Mouse (Mus musculus) embryonic facial prominence, embryonic 14.5 days (tissue): ENCODE measurements around the gene Ubxn4. TPM values are rescaled to one million over a fixed set of nuclear protein-coding genes. Genes with fewer than 3 reads are reported as not detected.
A peak's percentile ranks its signal among the peaks of the same experiment; 100 is the strongest.

Experiments used
- ATAC-seq: fragments of 200-750 bp; cut with Nextera tagmentation; 2 replicates; pipeline ENCODE4 v1.8.0; 2017; ENCODE audit warnings: low read depth, moderate number of reproducible peaks, moderate TSS enrichment
- DNase-seq: peaks from one replicate; pipeline ENCODE4 v3.0.0-alpha.2; 2015; ENCODE audit warnings: low spot score
- H3K27ac ChIP-seq: fragments of 300-500 bp; sonication (generic); replicated peaks from 2 replicates; pipeline ENCODE4 v1.5.1; 2014; ENCODE audit warnings: low read depth, mild to moderate bottlenecking, low read length, moderate library complexity
- H3K27me3 ChIP-seq: fragments of 300-500 bp; sonication (generic); replicated peaks from 2 replicates; pipeline ENCODE4 v1.6.1; 2014; ENCODE audit warnings: low read length; ENCODE audit not compliant: control insufficient read depth, insufficient read depth
- H3K36me3 ChIP-seq: fragments of 300-500 bp; sonication (generic); 2 replicates; pipeline ENCODE4 v1.6.1; 2014; ENCODE audit warnings: low read length, mixed read lengths; ENCODE audit not compliant: control insufficient read depth, insufficient read depth
- H3K4me1 ChIP-seq: fragments of 300-500 bp; sonication (generic); 2 replicates; pipeline ENCODE4 v1.6.1; 2014; ENCODE audit warnings: antibody characterized with exemption, low read length; ENCODE audit not compliant: control insufficient read depth, insufficient read depth
- H3K4me2 ChIP-seq: fragments of 300-500 bp; sonication (generic); 2 replicates; pipeline ENCODE4 v1.6.1; 2014; ENCODE audit warnings: low read depth, mild to moderate bottlenecking, low read length, moderate library complexity, mixed read lengths
- H3K4me3 ChIP-seq: fragments of 300-500 bp; sonication (generic); 2 replicates; pipeline ENCODE4 v1.5.1; 2014; ENCODE audit warnings: low read depth, mild to moderate bottlenecking, low read length
- H3K9ac ChIP-seq: fragments of 300-500 bp; sonication (generic); 2 replicates; pipeline ENCODE4 v1.6.1; 2014; ENCODE audit warnings: low read depth, mild to moderate bottlenecking, low read length, moderate library complexity, mixed read lengths
- H3K9me3 ChIP-seq: fragments of 300-500 bp; sonication (generic); 2 replicates; pipeline ENCODE4 v1.6.1; 2016; ENCODE audit warnings: low read length; ENCODE audit not compliant: control insufficient read depth
- WGBS: fragments of 180-500 bp; shearing (Covaris S2); extraction: QIAGEN DNeasy Blood & Tissue Kit; methylation state at CpG from one replicate; pipeline ENCODE4 v1.1.7; 2014; 5-methylcytosine and 5-hydroxymethylcytosine counted together
- polyA plus RNA-seq: library from polyadenylated mRNA; unstranded; fragments of >200 nt; fragmentation: Nextera tagmentation; extraction: Ambion mirVana; gene quantifications from 2 replicates; pipeline ENCODE4 v1.2.1, GENCODE M21; 2014

Ubxn4 gene
- 66.8 and 67.8 TPM in 2 replicates for polyA plus RNA-seq

DNA sequence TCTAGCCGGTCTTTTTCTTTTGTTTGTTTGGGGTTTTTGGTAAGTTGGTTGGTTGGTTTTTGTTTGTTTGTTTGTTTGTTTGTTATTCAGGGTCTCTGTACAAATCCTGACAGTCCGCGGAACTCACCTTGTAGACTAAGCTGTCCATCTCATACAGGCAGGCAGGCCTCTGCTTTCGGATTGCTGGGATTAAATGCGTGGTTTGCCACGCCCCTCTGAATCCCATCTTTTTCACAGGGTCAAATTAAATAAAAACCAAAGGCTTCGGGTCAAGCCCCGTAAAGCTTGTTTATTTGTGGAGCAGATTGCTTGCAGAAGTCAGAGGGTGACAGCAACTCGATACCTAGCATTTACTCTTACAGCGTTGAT lies at the start of gene Ubxn4:
Ubxn4 (plus strand) TSS at position 338 of the 369 bp plus-strand sequence.
- H3K27me3 ChIP-seq: no peaks in the 10 kb centered on the region
- H3K9me3 ChIP-seq: no peaks in the 10 kb centered on the region
- H3K27ac ChIP-seq: peak within 1 kb of the TSS; percentile 82
- peak within 1 kb of the TSS; percentile 95 for H3K4me2 ChIP-seq
- peak within 1 kb of the TSS; percentile 77 for H3K4me3 ChIP-seq
- H3K9ac ChIP-seq: peak within 1 kb of the TSS; percentile 88
- ATAC-seq (peak; percentile 34), DNase-seq (no peak)
- 0 out of 2 replicates have a peak, but pooled peaks cover 6% of the 10 kb centered on the region for H3K36me3 ChIP-seq
- H3K4me1 ChIP-seq: peaks cover 4% of the 10 kb centered on the region
- 8% methylated on average over 10 of the region's 10 CpGs for WGBS

GRCm38 (mm10) chr1:128194011-128194410 lies 49.8 kb upstream of the Ubxn4 start:
- WGBS: 30% methylated on average over 2 of the region's 2 CpGs
- no peaks in the 10 kb centered on the region for H3K4me1 ChIP-seq
- no peak overlapping the region for H3K4me2 ChIP-seq
- H3K27me3 ChIP-seq: no peaks in the 10 kb centered on the region
- DNase-seq (no peak), ATAC-seq (no peak)
- H3K4me3 ChIP-seq: no peak overlapping the region
- H3K27ac ChIP-seq: no peak overlapping the region
- H3K9ac ChIP-seq: no peak overlapping the region
- H3K36me3 ChIP-seq: peaks cover 53% of the 10 kb centered on the region
- H3K9me3 ChIP-seq: no peaks in the 10 kb centered on the region

DNA sequence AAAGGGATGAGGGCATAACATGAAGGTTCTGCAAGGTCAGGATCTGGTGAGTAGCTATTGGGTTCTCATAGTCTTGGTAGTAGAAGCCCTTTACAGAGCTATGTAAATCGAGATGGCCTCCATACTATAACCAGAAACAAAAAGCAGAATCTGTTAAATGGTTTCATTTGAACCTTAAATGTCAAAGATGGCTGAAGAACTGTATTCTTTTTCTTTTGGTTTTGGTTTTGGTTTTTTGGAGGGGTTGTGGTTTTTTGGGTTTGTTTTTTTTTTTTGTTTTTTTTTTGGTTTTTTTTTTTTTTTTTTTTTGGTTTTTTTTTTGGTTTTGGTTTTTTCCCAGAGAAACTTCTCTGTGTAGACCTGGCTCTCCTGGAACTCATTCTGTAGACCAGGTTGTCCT lies 46.4 kb upstream of the Ubxn4 start:
- no peaks in the 10 kb centered on the region for H3K27me3 ChIP-seq

DNA sequence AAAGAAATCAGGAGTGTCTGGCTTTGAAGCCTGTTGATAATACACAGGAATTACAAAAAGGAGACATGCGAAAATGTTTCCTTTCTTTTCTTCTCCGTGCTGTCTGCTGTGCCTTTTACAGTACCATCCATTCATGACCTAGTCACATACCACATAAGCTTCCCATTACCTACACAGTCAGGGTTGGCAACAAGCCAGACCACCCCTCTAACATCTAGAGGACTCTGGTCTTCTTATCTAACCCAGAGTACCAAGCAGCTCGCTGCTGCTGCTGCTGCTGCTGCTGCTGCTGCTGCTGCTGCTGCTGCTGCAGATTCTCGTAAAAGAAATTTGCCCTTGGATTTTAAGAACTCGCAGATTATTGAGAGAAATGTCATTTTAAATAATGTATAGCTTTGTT lies 30.5 kb upstream of the Ubxn4 start:
- Histone ChIP-seq H3K9ac (no peak overlapping the region), H3K4me3 (no peak overlapping the region), H3K9me3 (no peaks in the 10 kb centered on the region), H3K27me3 (no peaks in the 10 kb centered on the region), H3K36me3 (peaks cover 45% of the 10 kb centered on the region), H3K4me2 (no peak overlapping the region), H3K4me1 (no peaks in the 10 kb centered on the region), H3K27ac (no peak overlapping the region)
- 58% methylated on average over 5 of the region's 5 CpGs for WGBS
- DNase-seq (peak; percentile 31), ATAC-seq (no peak)

More for the DNA sequence above, 46.4 kb upstream of the Ubxn4 start:
- Histone ChIP-seq H3K4me1 (no peaks in the 10 kb centered on the region), H3K4me2 (no peak overlapping the region), H3K27ac (no peak overlapping the region), H3K9me3 (no peaks in the 10 kb centered on the region), H3K9ac (no peak overlapping the region), H3K4me3 (no peak overlapping the region), H3K36me3 (peaks cover 59% of the 10 kb centered on the region)
- 96% methylated on average over 1 of the region's 1 CpGs for whole genome bisulfite sequencing
- ATAC-seq (no peak), DNase-seq (no peak)

GRCm38 (mm10) chr1:128221886-128222285 lies 21.9 kb upstream of the Ubxn4 start:
- no peak overlapping the region for H3K27ac ChIP-seq
- no peaks in the 10 kb centered on the region for H3K9me3 ChIP-seq
- no peak overlapping the region for H3K4me2 ChIP-seq
- no peaks in the 10 kb centered on the region for H3K27me3 ChIP-seq
- H3K4me1 ChIP-seq: no peaks in the 10 kb centered on the region
- ATAC-seq (no peak), DNase-seq (no peak)
- WGBS: 88% methylated on average over 2 of the region's 2 CpGs
- peaks cover 57% of the 10 kb centered on the region for H3K36me3 ChIP-seq
- no peak overlapping the region for H3K4me3 ChIP-seq
- H3K9ac ChIP-seq: no peak overlapping the region

DNA sequence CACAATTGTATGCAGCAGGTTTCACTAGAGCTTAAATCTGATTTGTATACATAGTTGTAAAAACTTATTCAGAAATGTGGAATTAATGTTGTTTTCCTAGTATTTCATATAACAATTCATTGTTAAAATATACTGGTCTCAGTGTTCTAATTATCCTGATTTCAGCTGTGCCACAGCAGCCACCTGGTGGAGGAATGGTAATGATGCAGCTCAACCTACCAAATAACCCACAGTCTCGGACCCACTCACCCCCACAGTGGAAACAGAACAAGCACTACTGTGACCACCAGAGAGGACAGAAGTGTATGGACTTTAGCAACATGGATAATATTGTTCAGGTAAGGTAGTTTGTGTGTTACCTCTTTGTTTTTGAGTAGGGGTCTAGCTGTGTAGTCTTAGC lies 20.5 kb upstream of the Ubxn4 start:
- H3K27ac ChIP-seq: no peak overlapping the region
- DNase-seq (no peak), ATAC-seq (no peak)
- peaks cover 55% of the 10 kb centered on the region for H3K36me3 ChIP-seq
- H3K4me1 ChIP-seq: no peaks in the 10 kb centered on the region
- no peak overlapping the region for H3K4me2 ChIP-seq
- 76% methylated on average over 1 of the region's 1 CpGs for WGBS
- H3K9me3 ChIP-seq: no peaks in the 10 kb centered on the region
- H3K27me3 ChIP-seq: no peaks in the 10 kb centered on the region
- H3K4me3 ChIP-seq: no peak overlapping the region
- H3K9ac ChIP-seq: no peak overlapping the region

DNA sequence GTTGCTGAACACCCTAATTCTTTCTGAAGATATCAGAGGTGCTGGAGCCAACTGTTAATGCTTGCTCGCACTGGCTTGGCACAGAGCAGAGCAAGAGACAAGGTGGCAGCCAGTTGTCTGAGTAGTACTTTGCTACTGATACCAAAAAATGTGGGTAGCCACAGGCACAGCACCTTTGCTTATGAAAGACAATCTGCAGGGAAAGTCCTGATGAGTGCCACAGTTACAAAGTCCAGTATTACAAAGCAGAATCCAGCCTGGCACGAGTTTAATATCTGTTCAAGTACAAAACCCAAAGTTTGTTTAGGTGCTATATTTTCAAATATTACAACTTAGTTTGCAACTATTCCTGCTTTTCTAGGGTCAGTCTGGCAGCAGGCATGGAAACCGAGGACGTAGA lies 8.6 kb upstream of the Ubxn4 start:
- H3K9ac ChIP-seq: no peak overlapping the region
- H3K9me3 ChIP-seq: no peaks in the 10 kb centered on the region
- no peak overlapping the region for H3K4me2 ChIP-seq
- H3K27ac ChIP-seq: no peak overlapping the region
- H3K36me3 ChIP-seq: peaks cover 75% of the 10 kb centered on the region
- 95% methylated on average over 4 of the region's 4 CpGs for WGBS
- no peak for DNase-seq
- ATAC-seq: no peak
- no peaks in the 10 kb centered on the region for H3K4me1 ChIP-seq
- H3K4me3 ChIP-seq: no peak overlapping the region
- no peaks in the 10 kb centered on the region for H3K27me3 ChIP-seq

DNA sequence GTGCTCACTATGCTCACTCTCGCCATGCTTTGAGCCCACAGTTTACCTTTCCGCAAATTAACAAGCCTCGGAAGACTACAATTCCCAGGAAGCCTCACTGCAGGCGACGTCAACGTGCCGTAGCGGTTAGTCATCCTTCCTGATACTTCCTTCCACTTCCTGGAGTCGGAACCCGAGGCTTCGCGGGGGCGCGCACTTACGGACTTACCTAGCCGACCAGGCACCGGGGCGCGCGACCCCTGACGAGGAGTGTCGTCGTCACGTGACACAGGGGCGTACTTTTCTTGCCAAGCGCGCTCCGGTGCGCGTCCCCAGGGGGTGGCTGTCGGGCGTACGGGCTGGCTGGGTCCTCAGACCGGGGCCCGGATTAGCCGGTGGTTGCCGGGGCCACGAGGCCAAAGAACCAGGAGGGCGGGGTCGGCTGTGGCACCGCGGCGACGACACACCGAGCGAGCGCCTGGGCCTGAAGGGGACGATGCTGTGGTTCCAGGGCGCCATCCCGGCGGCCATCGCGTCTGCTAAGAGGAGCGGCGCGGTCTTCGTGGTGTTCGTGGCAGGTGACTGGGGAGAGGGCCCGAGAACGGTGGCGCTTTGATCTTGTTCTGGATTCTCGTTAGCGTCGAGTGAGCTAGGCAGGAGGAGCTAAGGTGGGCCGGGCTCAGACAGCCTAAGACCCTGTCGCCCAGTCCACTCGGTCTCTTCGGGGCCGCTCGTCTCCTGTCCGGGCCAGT lies 397 bp downstream of the Ubxn4 start:
- Histone ChIP-seq H3K4me3 (peak overlapping the region; percentile 77), H3K4me2 (peak overlapping the region; percentile 95), H3K36me3 (0 out of 2 replicates have a peak, but pooled peaks cover 6% of the 10 kb centered on the region), H3K4me1 (peaks cover 4% of the 10 kb centered on the region), H3K27me3 (no peaks in the 10 kb centered on the region), H3K9ac (peak overlapping the region; percentile 88), H3K27ac (peak overlapping the region; percentile 82), H3K9me3 (no peaks in the 10 kb centered on the region)
- WGBS: under 1% methylated on average over 54 of the region's 71 CpGs
- DNase-seq (peak; percentile 99), ATAC-seq (peak; percentile 97)
